Mouse (Mus musculus) forebrain, embryonic 16.5 days (tissue): ENCODE measurements around the gene Commd7. TPM values are rescaled to one million over a fixed set of nuclear protein-coding genes. Genes with fewer than 3 reads are reported as not detected.

Source experiments
- ATAC-seq: fragments of 200-750 bp; cut with Nextera tagmentation; 2 replicates; pipeline ENCODE4 v1.8.0; 2017; ENCODE audit warnings: mild to moderate bottlenecking, moderate library complexity
- H3K27ac ChIP-seq: fragments of 300-500 bp; sonication (generic); 2 replicates; pipeline ENCODE4 v1.5.1; 2014; ENCODE audit warnings: low read length, control low read depth
- H3K27me3 ChIP-seq: fragments of 300-500 bp; sonication (generic); replicated peaks from 2 replicates; pipeline ENCODE4 v1.6.1; 2014; ENCODE audit warnings: low read length; ENCODE audit not compliant: control insufficient read depth, insufficient read depth
- H3K36me3 ChIP-seq: fragments of 300-500 bp; sonication (generic); 2 replicates; pipeline ENCODE4 v1.6.1; 2014; ENCODE audit not compliant: control insufficient read depth, insufficient read depth
- H3K4me1 ChIP-seq: fragments of 300-500 bp; sonication (generic); replicated peaks from 2 replicates; pipeline ENCODE4 v1.6.1; 2014; ENCODE audit warnings: low read length; ENCODE audit not compliant: control insufficient read depth, insufficient read depth
- H3K4me2 ChIP-seq: fragments of 300-500 bp; sonication (generic); 2 replicates; pipeline ENCODE4 v1.6.1; 2014; ENCODE audit warnings: mild to moderate bottlenecking, low read length, control low read depth
- H3K4me3 ChIP-seq: fragments of 300-500 bp; sonication (generic); replicated peaks from 2 replicates; pipeline ENCODE4 v1.5.1; 2014; ENCODE audit warnings: mild to moderate bottlenecking, low read length, control low read depth
- H3K9ac ChIP-seq: fragments of 300-500 bp; sonication (generic); replicated peaks from 2 replicates; pipeline ENCODE4 v1.6.1; 2014; ENCODE audit warnings: low read depth, low read length, control low read depth
- H3K9me3 ChIP-seq: fragments of 300-500 bp; sonication (generic); 2 replicates; pipeline ENCODE4 v1.6.1; 2016; ENCODE audit warnings: low read length; ENCODE audit not compliant: control insufficient read depth
- WGBS: fragments of 180-500 bp; shearing (Covaris S2); extraction: QIAGEN DNeasy Blood & Tissue Kit; methylation state at CpG from one replicate; pipeline ENCODE4 v1.1.7; 2014; 5-methylcytosine and 5-hydroxymethylcytosine counted together
- polyA plus RNA-seq: library from polyadenylated mRNA; unstranded; fragments of >200 nt; fragmentation: Nextera tagmentation; extraction: Ambion mirVana; gene quantifications from 2 replicates; pipeline ENCODE4 v1.2.1, GENCODE M21; 2015

Gene Commd7
- polyA plus RNA-seq, 1 experiment from 2014 or later, result 108 TPM

GRCm38 (mm10) chr2:153583641-153584049, 48.9 kb downstream of the Commd7 start:
- Histone ChIP-seq H3K4me1 (peaks cover 4% of the 10 kb centered on the region; the same call in 1 of the 2 replicates), H3K4me2 (no peak overlapping the region), H3K9me3 (no peaks in the 10 kb centered on the region), H3K4me3 (no peak overlapping the region), H3K9ac (no peak overlapping the region), H3K27me3 (no peaks in the 10 kb centered on the region), H3K36me3 (no peaks in the 10 kb centered on the region), H3K27ac (no peak overlapping the region)
- 37% methylated on average over 12 of the region's 14 CpGs for WGBS
- peak; percentile 9; the same call in 1 of the 2 replicates for ATAC-seq

DNA sequence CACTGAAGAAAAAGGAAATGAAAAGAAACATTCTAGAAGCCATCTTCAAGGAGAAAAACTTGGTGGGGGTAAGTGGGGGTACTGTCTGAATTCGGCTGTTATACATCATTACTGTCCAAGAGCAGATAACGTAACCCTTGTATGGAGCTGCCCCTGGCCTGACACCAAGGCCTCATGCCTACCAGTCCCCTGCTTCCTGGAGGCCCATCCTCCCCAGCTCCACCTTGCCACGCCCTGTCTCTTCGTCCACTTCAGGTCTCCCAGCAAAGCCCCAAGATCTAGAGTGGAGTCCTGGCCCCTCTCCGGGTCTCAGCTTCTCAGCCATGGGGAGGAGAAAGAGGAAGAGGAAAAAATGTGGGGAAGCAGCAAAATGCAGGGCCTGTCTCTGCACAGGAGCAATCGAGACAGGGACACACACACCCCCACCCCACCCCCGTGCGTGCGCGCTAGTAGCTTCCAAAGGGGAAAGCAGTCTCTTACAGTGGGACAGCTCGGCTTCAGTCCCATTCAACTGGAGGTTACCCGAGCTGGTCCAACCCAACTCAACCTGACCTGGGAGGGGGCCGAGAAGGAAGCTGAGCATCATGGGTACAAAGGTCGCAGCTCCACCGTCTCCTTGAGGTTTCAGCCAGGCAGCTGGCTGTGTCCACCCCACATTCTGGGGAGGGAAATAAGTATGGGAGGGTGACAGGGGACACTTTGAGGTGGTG, 49.5 kb downstream of the Commd7 start:
- Histone ChIP-seq H3K9me3 (no peaks in the 10 kb centered on the region), H3K27ac (no peak overlapping the region), H3K27me3 (no peaks in the 10 kb centered on the region), H3K9ac (no peak overlapping the region), H3K4me2 (no peak overlapping the region), H3K36me3 (no peaks in the 10 kb centered on the region), H3K4me3 (no peak overlapping the region), H3K4me1 (peaks cover 4% of the 10 kb centered on the region; the same call in 1 of the 2 replicates)
- 50% methylated on average over 15 of the region's 15 CpGs for WGBS
- no peak for ATAC-seq

DNA sequence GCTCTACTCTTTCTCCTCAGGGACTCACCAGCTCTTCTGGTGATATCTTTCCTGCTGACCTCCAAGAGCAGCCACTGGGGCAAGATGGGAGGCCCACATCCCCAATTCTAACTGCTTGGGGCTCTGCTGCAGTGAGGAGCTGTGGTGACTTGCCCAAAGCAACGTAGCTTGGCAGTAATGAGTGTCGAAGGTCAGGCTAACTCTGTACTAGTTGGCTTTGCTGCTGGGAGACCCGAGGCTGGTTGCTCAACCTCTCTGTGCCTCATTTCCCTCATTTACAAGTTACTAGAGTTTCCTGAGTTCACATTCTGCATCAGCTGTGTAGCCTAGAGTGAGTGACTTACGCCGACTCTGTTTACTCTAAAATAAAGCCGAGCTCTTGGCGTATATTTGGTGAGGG, 51.2 kb downstream of the Commd7 start:
- Histone ChIP-seq H3K9me3 (no peaks in the 10 kb centered on the region), H3K4me3 (no peak overlapping the region), H3K36me3 (no peaks in the 10 kb centered on the region), H3K4me1 (peaks cover 3% of the 10 kb centered on the region; the same call in 1 of the 2 replicates), H3K9ac (no peak overlapping the region), H3K27ac (no peak overlapping the region), H3K4me2 (no peak overlapping the region), H3K27me3 (no peaks in the 10 kb centered on the region)
- WGBS, result 92% methylated on average over 7 of the region's 7 CpGs
- no peak for ATAC-seq

- Histone ChIP-seq H3K27me3 (no peaks in the 10 kb centered on the region), H3K9me3 (no peaks in the 10 kb centered on the region), H3K36me3 (no peaks in the 10 kb centered on the region), H3K27ac (no peak overlapping the region), H3K9ac (no peak overlapping the region), H3K4me2 (no peak overlapping the region), H3K4me3 (no peak overlapping the region), H3K4me1 (no peaks in the 10 kb centered on the region; the same call in 1 of the 2 replicates)
- no peak for ATAC-seq
- WGBS, result 40% methylated on average over 4 of the region's 4 CpGs
Measured at GRCm38 (mm10) chr2:153580458-153580985, 52.1 kb downstream of the Commd7 start.

GRCm38 (mm10) chr2:153580042-153580441, 52.5 kb downstream of the Commd7 start:
- H3K4me2 ChIP-seq, result no peak overlapping the region
- H3K9ac ChIP-seq, result no peak overlapping the region
- H3K4me3 ChIP-seq, result no peak overlapping the region
- no peaks in the 10 kb centered on the region for H3K9me3 ChIP-seq
- no peaks in the 10 kb centered on the region for H3K27me3 ChIP-seq
- no peak for ATAC-seq
- no peaks in the 10 kb centered on the region for H3K36me3 ChIP-seq
- WGBS, result 94% methylated on average over 3 of the region's 3 CpGs
- H3K4me1 ChIP-seq, result no peaks in the 10 kb centered on the region; the same call in 1 of the 2 replicates
- H3K27ac ChIP-seq, result no peak overlapping the region

DNA sequence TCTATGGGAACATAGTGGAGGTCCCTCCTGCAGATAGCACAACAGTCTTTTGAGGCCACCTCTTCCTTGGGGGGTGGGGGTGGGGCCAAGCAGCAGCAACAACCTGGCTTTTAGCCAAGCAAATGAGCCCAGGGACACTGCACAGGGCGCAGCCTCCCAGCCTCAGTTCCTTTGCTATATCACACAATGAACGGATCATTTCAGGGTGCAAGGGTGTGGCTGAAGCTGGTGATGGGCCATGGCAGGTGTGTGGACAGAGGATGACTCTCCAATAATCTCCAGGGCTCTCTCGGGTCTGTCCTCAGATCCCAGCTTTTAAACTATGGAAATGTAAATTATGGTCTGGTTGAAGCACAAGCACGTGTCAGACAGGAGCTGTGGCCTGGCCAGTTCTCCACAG, 55.5 kb downstream of the Commd7 start:
- Histone ChIP-seq H3K9me3 (no peaks in the 10 kb centered on the region), H3K36me3 (no peaks in the 10 kb centered on the region), H3K4me3 (no peak overlapping the region), H3K4me2 (no peak overlapping the region), H3K27me3 (no peaks in the 10 kb centered on the region), H3K9ac (no peak overlapping the region), H3K27ac (no peak overlapping the region), H3K4me1 (no peaks in the 10 kb centered on the region)
- ATAC-seq, result no peak
- 44% methylated on average over 4 of the region's 4 CpGs for WGBS

DNA sequence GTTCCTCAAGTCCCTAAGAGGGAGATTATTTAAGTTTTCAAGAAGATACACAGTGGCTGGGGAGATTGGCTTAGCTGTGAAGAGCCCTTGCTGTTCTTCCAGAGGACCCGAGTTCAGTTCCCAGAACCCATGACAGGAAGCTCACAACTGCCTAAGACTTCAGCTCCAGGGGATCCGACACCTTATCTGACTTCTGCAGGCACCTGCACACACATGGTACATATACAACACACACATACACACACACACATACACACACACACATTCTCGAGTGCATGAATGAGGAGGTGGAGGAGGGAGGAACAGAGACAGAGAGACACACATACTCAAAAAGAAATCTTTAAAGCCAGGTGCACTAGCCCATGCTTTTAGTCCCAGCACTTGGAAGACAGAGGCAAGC, 56.4 kb downstream of the Commd7 start:
- 87% methylated on average over 3 of the region's 3 CpGs for WGBS

GRCm38 (mm10) chr2:153575554-153575953, 57.0 kb downstream of the Commd7 start:
- Histone ChIP-seq H3K9ac (no peak overlapping the region), H3K4me1 (no peaks in the 10 kb centered on the region), H3K9me3 (no peaks in the 10 kb centered on the region), H3K27me3 (no peaks in the 10 kb centered on the region), H3K4me2 (no peak overlapping the region), H3K27ac (no peak overlapping the region), H3K36me3 (no peaks in the 10 kb centered on the region), H3K4me3 (no peak overlapping the region)
- 49% methylated on average over 6 of the region's 6 CpGs for WGBS
- ATAC-seq, result no peak

More for the DNA sequence above, 56.4 kb downstream of the Commd7 start:
- H3K27ac ChIP-seq, result no peak overlapping the region
- no peaks in the 10 kb centered on the region for H3K27me3 ChIP-seq
- no peak overlapping the region for H3K9ac ChIP-seq
- no peaks in the 10 kb centered on the region for H3K9me3 ChIP-seq
- no peak overlapping the region for H3K4me3 ChIP-seq
- H3K36me3 ChIP-seq, result no peaks in the 10 kb centered on the region
- no peak overlapping the region for H3K4me2 ChIP-seq
- ATAC-seq, result no peak
- no peaks in the 10 kb centered on the region for H3K4me1 ChIP-seq

DNA sequence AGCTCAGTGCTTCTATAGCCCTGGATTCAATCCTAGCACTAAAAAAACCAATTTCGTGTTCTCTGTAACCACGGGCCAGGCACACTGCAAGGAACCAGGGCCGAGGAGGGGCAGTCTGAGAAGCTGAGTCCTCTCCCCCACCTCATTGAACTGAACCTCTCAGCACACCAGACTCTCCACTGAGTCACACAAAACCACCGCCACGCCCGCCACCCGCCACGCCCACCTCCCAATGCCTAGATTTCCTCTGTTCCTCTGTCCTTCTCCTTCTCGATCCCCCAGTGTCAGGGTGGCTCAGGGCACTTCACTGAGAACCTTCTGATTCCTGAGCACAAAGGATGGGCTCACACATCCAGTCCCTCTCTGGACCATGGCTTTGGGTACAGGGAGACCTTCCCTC, 59.5 kb downstream of the Commd7 start:
- no peak overlapping the region for H3K27ac ChIP-seq
- H3K9me3 ChIP-seq, result no peaks in the 10 kb centered on the region
- H3K9ac ChIP-seq, result no peak overlapping the region
- H3K36me3 ChIP-seq, result no peaks in the 10 kb centered on the region
- 93% methylated on average over 9 of the region's 9 CpGs for WGBS
- no peak overlapping the region for H3K4me2 ChIP-seq
- H3K27me3 ChIP-seq, result no peaks in the 10 kb centered on the region
- ATAC-seq, result no peak
- no peaks in the 10 kb centered on the region for H3K4me1 ChIP-seq
- H3K4me3 ChIP-seq, result no peak overlapping the region
